Mouse (Mus musculus) kidney, adult 9 months (tissue): ENCODE results near the gene Atat1.

ENCODE experiments used
- DNase-seq: peaks from one replicate; pipeline ENCODE4 v3.0.0; 2022

Atat1 gene

GRCm38 (mm10) chr17:35917143-35917462 is 7.2 kb upstream of the Atat1 start:
- DNase-seq: no peak

DNA sequence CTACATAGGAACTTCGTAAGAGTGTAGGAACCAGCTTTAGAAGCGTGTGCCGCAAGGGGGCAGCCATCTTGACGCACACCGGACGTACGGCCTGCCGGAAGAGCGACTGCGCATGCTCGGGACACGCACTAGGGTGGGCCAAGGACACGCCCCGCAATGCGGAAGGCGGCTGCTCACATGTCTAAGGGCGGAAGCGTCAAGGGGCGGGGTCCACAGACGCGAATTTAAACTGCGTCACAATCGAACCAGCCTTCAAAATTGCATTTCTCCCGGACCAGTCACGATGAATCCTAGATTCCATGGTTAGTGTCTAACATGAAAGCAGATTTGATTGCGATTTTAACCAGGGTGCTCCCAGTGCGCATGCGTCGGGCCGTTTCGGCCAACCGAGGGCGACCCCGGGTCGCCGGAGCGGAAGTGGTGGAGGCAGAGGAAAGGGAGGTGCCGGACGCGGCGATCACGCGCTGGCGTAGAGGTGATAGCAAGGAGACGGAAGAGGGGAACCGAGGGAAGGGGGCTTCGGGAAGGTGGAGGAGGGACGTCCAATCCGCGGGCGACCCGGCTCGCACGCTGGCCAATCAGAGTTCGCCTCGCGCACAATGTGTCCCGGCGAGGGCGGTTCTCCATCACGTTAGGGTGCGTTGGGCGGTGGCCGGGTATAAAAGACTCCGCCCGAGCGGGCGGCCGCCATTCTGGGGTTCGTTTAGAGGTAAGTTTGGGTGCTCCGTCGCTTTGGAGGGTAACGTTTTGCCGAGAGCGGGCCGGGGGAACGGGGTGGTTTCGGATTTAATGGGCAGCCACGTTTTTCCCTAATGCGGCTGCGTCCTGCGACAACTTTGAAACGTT is 6.6 kb upstream of the Atat1 start, which contains the start of the genes Mrps18b and Ppp1r10:
Mrps18b (minus strand) TSS at position 93 of the 846 bp plus-strand sequence.
Ppp1r10 (plus strand) TSS at position 138 of the 846 bp plus-strand sequence.
- DNase-seq: peak; percentile 100

DNA sequence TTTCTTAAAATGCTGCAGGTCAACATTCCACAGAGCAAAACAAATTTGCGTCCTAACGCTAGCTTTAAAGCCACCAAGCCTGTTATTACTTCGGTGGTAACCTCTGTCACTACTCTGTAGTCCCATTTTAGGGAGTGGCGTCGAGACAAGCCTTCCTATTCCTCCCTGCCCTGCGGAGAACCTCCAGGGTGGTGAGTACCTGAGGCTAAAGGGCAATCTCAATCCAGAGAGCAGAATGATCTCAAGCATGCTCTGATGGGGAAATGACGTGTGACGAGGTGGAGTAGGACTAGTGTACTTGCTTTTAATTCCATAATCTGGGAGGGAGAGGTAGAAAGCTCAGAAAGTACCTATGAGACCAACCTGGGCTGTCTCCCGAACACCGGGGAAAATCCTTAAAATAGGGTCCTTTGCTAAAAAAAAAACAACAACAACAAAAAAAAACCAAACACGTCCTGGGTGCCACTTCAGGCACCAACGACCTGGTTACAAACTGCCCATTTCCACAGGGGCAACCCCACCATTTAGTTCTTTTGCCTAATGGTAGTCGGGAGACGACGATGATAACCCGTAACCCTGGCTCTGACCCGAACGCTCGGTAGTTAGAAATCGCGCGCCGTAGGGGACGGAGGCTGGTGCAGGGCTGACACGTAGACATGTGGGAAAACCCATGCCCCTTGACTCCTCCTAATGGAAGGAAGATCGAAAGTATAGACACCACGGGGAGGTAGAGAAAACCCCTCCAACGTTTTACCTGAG is 5.8 kb upstream of the Atat1 start:
- DNase-seq: peak; percentile 75

DNA sequence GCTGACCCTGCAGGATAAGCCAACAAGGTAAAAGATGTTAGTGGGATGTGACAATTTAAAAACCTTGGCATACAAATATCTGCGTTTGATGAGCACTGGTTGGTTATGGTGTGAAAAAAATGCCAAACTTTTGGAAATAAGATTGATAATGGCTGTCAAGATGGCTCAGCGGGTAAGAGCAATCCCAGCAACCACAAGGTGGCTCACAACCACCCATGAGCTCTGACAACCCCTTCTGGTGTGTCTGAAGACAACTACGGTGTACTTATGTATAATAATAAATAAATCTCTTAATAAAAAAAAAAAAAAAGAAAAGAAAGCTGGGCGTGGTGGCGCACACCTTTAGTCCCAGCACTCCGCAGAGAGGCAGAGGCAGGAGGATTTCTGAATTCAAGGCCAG is 5.1 kb upstream of the Atat1 start:
- no peak for DNase-seq

- DNase-seq: no peak
Measured at GRCm38 (mm10) chr17:35909186-35909918, 523 bp downstream of the Atat1 start.

GRCm38 (mm10) chr17:35907609-35908008 is 2.3 kb downstream of the Atat1 start:
- DNase-seq: no peak

DNA sequence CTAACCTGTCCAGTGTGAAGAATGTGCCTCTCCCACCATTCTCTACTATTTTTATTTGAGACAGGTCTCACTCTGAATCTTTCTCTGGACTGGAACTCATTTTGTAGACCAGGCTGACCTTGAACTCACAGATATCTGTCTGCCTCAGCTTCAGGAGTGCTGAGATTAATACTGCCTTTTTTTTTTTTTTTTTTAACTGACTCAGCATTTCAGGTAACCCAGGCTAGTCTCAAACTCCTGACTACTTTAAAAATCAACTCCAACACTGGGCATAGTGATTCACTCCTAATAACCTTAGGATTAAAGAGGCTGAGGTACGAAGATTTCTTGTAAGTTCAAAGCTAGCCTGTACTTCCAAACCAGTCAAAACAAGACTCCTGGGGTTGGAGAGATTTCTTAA is 4.3 kb downstream of the Atat1 start:
- no peak for DNase-seq

GRCm38 (mm10) chr17:35903992-35904355 is 5.9 kb downstream of the Atat1 start:
- DNase-seq: no peak

- DNase-seq: peak; percentile 73
Measured at GRCm38 (mm10) chr17:35903343-35903991, 6.4 kb downstream of the Atat1 start.

- no peak for DNase-seq
Measured at GRCm38 (mm10) chr17:35900636-35901035, 9.2 kb downstream of the Atat1 start.

- no peak for DNase-seq
Measured at GRCm38 (mm10) chr17:35897644-35898573, 12.0 kb downstream of the Atat1 start.

DNA sequence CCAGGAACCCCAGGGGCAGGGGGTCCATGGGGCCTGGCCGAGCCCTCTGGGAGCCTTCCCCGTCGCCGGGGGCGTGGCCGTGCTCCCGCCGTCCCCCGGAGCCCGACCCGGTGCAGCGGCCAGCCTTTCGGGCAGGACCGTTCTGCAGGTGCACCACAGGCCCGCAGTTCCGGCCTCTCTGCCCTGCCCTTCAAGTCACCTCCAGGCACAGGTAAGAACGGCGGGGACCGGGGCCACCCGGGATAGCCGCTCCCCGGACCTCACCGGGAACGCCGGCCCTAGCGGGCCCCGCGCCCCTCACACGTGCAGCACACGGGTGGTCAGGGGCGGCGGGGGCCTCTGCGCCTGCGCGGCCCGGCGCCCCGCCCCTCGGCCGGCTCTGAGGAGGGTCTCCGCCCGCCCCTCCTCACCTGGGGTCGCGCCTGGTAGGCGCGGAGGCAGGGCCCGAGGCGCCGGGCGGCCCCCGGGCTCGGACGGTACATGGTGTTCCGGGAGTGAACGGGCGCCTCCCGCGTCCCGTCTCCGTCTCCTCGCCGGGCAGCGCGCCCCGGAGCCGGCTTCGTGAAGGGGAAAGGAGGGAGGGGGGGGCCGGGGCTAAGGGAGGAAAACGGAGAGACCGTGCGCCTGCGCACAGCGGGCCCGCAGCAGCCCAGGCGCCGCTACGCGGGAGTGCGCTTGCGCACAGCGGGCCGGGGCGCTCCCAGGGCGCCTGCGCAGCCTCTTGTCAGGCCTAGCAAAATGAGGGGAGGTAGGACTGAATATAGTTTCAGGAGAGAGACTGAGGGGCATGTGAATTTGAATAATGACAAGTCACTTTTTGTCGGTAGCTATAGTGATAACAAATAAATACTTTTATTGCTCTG is 12.9 kb downstream of the Atat1 start, which contains the start of gene 2310061I04Rik:
2310061I04Rik (minus strand) TSS at position 651 of the 863 bp plus-strand sequence.
- DNase-seq: peak; percentile 94

DNA sequence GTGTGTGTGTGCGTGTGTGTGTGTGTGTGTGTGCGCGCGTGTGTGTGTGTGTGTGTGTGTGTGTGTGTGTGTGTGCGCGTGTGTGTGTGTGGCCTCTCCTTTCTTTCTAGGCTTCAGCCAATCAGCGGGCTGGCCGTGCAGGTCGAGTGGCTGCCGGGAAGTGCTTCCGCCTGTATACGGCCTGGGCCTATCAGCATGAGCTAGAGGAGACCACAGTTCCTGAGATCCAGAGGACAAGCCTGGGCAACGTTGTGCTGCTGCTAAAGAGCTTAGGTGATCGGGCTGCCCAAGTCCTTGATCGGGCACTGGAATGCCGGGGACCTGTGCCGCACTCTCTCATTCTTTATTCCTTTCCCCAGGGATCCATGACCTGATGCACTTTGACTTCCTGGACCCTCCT is 22.1 kb downstream of the Atat1 start:
- DNase-seq: no peak

DNA sequence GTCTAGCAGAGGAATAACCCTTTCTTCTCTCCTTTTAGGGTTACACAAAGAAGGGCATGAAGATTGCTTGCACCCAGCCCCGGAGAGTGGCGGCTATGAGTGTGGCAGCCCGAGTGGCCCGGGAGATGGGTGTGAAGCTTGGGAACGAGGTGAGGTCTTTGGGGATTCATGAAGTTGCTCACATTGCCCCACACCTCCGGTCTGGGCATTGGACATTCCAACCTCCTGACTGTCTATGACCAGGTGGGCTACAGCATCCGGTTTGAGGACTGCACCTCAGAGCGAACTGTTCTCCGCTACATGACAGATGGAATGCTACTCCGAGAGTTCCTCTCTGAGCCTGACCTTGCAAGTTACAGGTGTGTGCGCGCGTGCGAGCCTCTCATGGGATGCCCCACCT is 26.1 kb downstream of the Atat1 start:
- no peak for DNase-seq

DNA sequence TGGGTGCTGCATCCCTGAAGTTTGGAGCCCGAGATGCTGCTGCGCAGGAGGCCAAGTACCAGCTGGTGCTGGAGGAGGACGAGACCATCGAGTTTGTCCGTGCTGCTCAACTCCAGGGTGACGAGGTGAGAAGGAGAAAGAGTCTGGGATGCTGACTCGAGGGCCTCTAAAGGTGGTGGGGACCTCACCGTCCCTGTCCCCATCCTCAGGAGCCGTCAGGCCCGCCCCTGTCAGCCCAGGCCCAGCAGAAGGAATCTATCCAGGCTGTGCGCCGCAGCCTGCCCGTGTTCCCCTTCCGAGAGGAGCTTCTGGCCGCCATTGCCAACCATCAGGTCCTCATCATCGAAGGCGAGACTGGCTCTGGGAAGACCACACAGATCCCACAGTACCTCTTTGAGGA is 27.0 kb downstream of the Atat1 start:
- no peak for DNase-seq

DNA sequence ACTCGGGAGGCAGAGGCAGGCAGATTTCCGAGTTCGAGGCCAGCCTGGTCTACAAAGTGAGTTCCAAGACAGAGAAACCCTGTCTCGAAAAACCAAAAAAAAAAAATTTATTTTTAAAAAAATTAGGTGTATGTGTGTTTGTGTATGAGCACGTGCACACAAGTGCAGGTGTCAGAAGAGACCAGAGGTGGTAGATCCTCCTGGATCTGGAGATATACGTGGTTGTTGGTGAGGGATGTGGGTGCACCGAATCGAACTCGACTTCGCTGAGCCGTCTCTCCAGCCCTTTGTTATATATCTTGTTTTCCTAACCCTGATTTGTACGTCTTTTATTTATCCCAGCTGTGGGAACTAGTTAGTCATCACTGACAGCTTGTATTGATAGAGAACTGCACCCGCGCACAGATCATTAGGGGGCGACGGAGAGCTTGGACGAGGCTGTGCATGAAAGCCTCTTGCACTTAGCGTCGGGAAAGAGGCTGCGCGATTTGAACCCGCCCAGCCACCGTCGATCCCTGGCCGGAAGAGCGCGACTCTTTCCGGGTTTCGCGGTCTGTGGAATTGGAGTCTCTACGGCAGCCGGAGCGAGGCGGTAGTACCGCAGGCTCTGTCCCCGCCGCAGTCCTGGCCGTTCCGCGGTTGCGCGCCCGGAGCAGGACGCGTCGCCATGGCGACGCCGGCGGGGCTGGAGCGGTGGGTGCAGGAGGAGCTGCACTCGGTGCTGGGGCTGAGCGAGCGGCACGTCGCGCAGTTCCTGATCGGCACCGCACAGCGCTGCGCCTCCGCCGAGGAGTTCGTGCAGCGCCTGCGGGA is 30.4 kb downstream of the Atat1 start, which contains the start of gene Dhx16:
Dhx16 (plus strand) TSS at position 575 of the 813 bp plus-strand sequence.
- peak; percentile 97 for DNase-seq

DNA sequence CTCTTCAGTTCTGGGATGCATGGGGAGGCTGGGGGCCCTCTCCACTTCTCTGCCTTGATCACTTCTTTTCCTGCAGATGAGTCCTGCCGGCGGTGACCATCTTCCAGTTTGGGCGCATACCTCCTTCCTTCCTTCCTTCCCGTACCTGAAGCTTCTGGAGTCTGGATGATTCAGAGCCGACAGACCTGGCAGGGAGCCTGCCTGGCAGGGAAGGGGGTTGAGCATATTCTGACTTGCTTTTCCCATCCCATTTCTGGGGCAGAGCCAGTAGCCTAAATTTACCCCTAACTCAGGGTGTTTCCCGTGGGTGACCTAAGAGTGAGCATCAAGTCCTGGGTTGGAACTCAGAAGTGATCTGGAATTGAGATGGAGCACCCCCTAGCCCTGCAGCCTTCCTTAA is 35.2 kb downstream of the Atat1 start:
- DNase-seq: peak; percentile 46

DNA sequence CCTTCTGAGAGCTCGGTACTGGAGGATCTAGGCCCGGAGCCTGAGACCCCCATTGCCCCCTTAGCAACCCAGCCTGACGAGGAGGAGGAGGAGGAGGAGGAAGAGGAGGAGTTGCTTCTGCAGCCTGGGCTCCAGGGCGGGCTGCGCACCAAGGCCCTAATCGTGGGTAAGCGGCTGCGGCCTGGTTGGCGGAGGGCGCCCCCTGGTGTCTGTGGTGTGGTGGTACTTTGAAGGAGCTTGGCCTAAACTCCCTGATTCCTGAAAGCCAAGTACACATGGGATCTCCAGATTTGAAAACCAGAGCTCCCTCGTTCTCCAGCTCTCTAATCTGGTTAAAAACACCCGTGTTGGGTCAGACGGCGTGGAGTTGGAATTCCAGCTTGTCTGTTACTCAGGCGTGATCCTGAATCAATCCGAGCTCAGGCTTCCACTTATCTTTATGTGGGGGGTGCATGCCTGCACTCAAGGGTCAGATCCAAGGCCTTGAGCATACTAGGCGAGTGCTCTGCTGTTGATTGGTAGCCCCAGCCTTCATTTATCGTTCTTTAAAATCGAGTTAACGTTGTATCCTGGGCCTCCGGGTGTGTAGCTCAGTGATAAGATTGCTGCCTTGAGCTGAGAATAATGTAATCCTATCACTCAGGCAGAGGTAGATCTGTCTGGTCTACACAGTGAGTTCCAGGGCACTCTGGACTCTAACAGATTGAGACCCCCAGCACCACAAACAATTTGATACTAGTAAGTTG is 35.9 kb downstream of the Atat1 start:
- peak; percentile 86 for DNase-seq
